Mouse (Mus musculus) forebrain, embryonic 16.5 days (tissue): ENCODE measurements around the gene Dpf3. TPM values are rescaled to one million over a fixed set of nuclear protein-coding genes. Genes with fewer than 3 reads are reported as not detected.

Experiments
- ATAC-seq: fragments of 200-750 bp; cut with Nextera tagmentation; 2 replicates; pipeline ENCODE4 v1.8.0; 2017; ENCODE audit warnings: mild to moderate bottlenecking, moderate library complexity
- H3K27ac ChIP-seq: fragments of 300-500 bp; sonication (generic); 2 replicates; pipeline ENCODE4 v1.5.1; 2014; ENCODE audit warnings: low read length, control low read depth
- H3K27me3 ChIP-seq: fragments of 300-500 bp; sonication (generic); replicated peaks from 2 replicates; pipeline ENCODE4 v1.6.1; 2014; ENCODE audit warnings: low read length; ENCODE audit not compliant: control insufficient read depth, insufficient read depth
- H3K36me3 ChIP-seq: fragments of 300-500 bp; sonication (generic); 2 replicates; pipeline ENCODE4 v1.6.1; 2014; ENCODE audit not compliant: control insufficient read depth, insufficient read depth
- H3K4me1 ChIP-seq: fragments of 300-500 bp; sonication (generic); replicated peaks from 2 replicates; pipeline ENCODE4 v1.6.1; 2014; ENCODE audit warnings: low read length; ENCODE audit not compliant: control insufficient read depth, insufficient read depth
- H3K4me2 ChIP-seq: fragments of 300-500 bp; sonication (generic); 2 replicates; pipeline ENCODE4 v1.6.1; 2014; ENCODE audit warnings: mild to moderate bottlenecking, low read length, control low read depth
- H3K4me3 ChIP-seq: fragments of 300-500 bp; sonication (generic); replicated peaks from 2 replicates; pipeline ENCODE4 v1.5.1; 2014; ENCODE audit warnings: mild to moderate bottlenecking, low read length, control low read depth
- H3K9ac ChIP-seq: fragments of 300-500 bp; sonication (generic); replicated peaks from 2 replicates; pipeline ENCODE4 v1.6.1; 2014; ENCODE audit warnings: low read depth, low read length, control low read depth
- H3K9me3 ChIP-seq: fragments of 300-500 bp; sonication (generic); 2 replicates; pipeline ENCODE4 v1.6.1; 2016; ENCODE audit warnings: low read length; ENCODE audit not compliant: control insufficient read depth
- WGBS: fragments of 180-500 bp; shearing (Covaris S2); extraction: QIAGEN DNeasy Blood & Tissue Kit; methylation state at CpG from one replicate; pipeline ENCODE4 v1.1.7; 2014; 5-methylcytosine and 5-hydroxymethylcytosine counted together
- polyA plus RNA-seq: library from polyadenylated mRNA; unstranded; fragments of >200 nt; fragmentation: Nextera tagmentation; extraction: Ambion mirVana; gene quantifications from 2 replicates; pipeline ENCODE4 v1.2.1, GENCODE M21; 2015

The Dpf3 gene
- polyA plus RNA-seq, 1 experiment from 2014 or later: 10.3 TPM

- H3K27me3 ChIP-seq: no peaks in the 10 kb centered on the region
- no peak overlapping the region for H3K4me2 ChIP-seq
- H3K36me3 ChIP-seq: no peaks in the 10 kb centered on the region
- no peaks in the 10 kb centered on the region for H3K9me3 ChIP-seq
- ATAC-seq: no peak
- no peak overlapping the region for H3K4me3 ChIP-seq
- no peak overlapping the region for H3K9ac ChIP-seq
- no peak overlapping the region for H3K27ac ChIP-seq
- peaks cover 7% of the 10 kb centered on the region for H3K4me1 ChIP-seq
- WGBS: 93% methylated on average over 5 of the region's 5 CpGs
These were observed 67.2 kb downstream of the Dpf3 start for GRCm38 (mm10) chr12:83420346-83420745.

GRCm38 (mm10) chr12:83415207-83415606, 72.3 kb downstream of the Dpf3 start:
- H3K36me3 ChIP-seq: no peaks in the 10 kb centered on the region
- no peaks in the 10 kb centered on the region for H3K27me3 ChIP-seq
- WGBS: 84% methylated on average over 4 of the region's 4 CpGs
- ATAC-seq: no peak
- no peak overlapping the region for H3K27ac ChIP-seq
- H3K4me2 ChIP-seq: no peak overlapping the region
- peaks cover 18% of the 10 kb centered on the region for H3K4me1 ChIP-seq
- no peak overlapping the region for H3K9ac ChIP-seq
- H3K9me3 ChIP-seq: no peaks in the 10 kb centered on the region
- no peak overlapping the region for H3K4me3 ChIP-seq

GRCm38 (mm10) chr12:83413684-83414083, 73.8 kb downstream of the Dpf3 start:
- Histone ChIP-seq H3K4me2 (no peak overlapping the region), H3K27ac (no peak overlapping the region), H3K4me3 (no peak overlapping the region), H3K9me3 (no peaks in the 10 kb centered on the region), H3K9ac (no peak overlapping the region), H3K4me1 (peaks cover 18% of the 10 kb centered on the region), H3K27me3 (no peaks in the 10 kb centered on the region), H3K36me3 (no peaks in the 10 kb centered on the region)
- WGBS: 93% methylated on average over 5 of the region's 5 CpGs
- no peak for ATAC-seq

- peak; percentile 91 for ATAC-seq
- Histone ChIP-seq H3K9ac (peak overlapping the region; percentile 33; the same call in 1 of the 2 replicates), H3K27ac (peak overlapping the region; percentile 66), H3K4me1 (peaks cover 18% of the 10 kb centered on the region), H3K4me3 (no peak overlapping the region), H3K27me3 (no peaks in the 10 kb centered on the region), H3K9me3 (no peaks in the 10 kb centered on the region), H3K4me2 (peak overlapping the region; percentile 18), H3K36me3 (no peaks in the 10 kb centered on the region)
- WGBS: 37% methylated on average over 17 of the region's 17 CpGs
These were observed 75.6 kb downstream of the Dpf3 start for GRCm38 (mm10) chr12:83411721-83412521.

GRCm38 (mm10) chr12:83411032-83411431, 76.5 kb downstream of the Dpf3 start:
- Histone ChIP-seq H3K9ac (no peak overlapping the region), H3K4me1 (peaks cover 18% of the 10 kb centered on the region), H3K36me3 (no peaks in the 10 kb centered on the region), H3K27ac (peak overlapping the region; percentile 66), H3K4me3 (no peak overlapping the region), H3K4me2 (no peak overlapping the region), H3K9me3 (no peaks in the 10 kb centered on the region), H3K27me3 (no peaks in the 10 kb centered on the region)
- 74% methylated on average over 5 of the region's 5 CpGs for WGBS
- ATAC-seq: no peak

- H3K4me3 ChIP-seq: no peak overlapping the region
- no peaks in the 10 kb centered on the region for H3K4me1 ChIP-seq
- H3K9me3 ChIP-seq: no peaks in the 10 kb centered on the region
- ATAC-seq: no peak
- WGBS: 91% methylated on average over 12 of the region's 12 CpGs
- H3K27ac ChIP-seq: no peak overlapping the region
- no peaks in the 10 kb centered on the region for H3K36me3 ChIP-seq
- no peaks in the 10 kb centered on the region for H3K27me3 ChIP-seq
- no peak overlapping the region for H3K4me2 ChIP-seq
- H3K9ac ChIP-seq: no peak overlapping the region
These were observed 82.0 kb downstream of the Dpf3 start for GRCm38 (mm10) chr12:83405374-83406125.

- WGBS: 81% methylated on average over 5 of the region's 5 CpGs
- no peak for ATAC-seq
These were observed 85.2 kb downstream of the Dpf3 start for GRCm38 (mm10) chr12:83402270-83402669.

GRCm38 (mm10) chr12:83392011-83392410, 95.5 kb downstream of the Dpf3 start:
- Histone ChIP-seq H3K4me1 (no peaks in the 10 kb centered on the region), H3K9ac (no peak overlapping the region), H3K9me3 (no peaks in the 10 kb centered on the region), H3K27ac (no peak overlapping the region), H3K36me3 (no peaks in the 10 kb centered on the region), H3K4me2 (no peak overlapping the region), H3K4me3 (no peak overlapping the region), H3K27me3 (no peaks in the 10 kb centered on the region)
- 88% methylated on average over 16 of the region's 16 CpGs for WGBS
- ATAC-seq: no peak

More at GRCm38 (mm10) chr12:83402270-83402669, 85.2 kb downstream of the Dpf3 start:
- Histone ChIP-seq H3K4me3 (no peak overlapping the region), H3K9ac (no peak overlapping the region), H3K36me3 (no peaks in the 10 kb centered on the region), H3K27me3 (no peaks in the 10 kb centered on the region), H3K4me2 (no peak overlapping the region), H3K9me3 (no peaks in the 10 kb centered on the region), H3K27ac (no peak overlapping the region), H3K4me1 (no peaks in the 10 kb centered on the region)

GRCm38 (mm10) chr12:83387554-83387953, 100.0 kb downstream of the Dpf3 start:
- Histone ChIP-seq H3K4me2 (no peak overlapping the region), H3K9ac (no peak overlapping the region), H3K9me3 (no peaks in the 10 kb centered on the region), H3K27me3 (no peaks in the 10 kb centered on the region), H3K36me3 (no peaks in the 10 kb centered on the region), H3K27ac (no peak overlapping the region), H3K4me3 (no peak overlapping the region), H3K4me1 (no peaks in the 10 kb centered on the region)
- ATAC-seq: no peak
- WGBS: 43% methylated on average over 3 of the region's 3 CpGs
